Mouse (Mus musculus) CH12.LX (cell line): ENCODE measurements around the gene Gm49776. TPM values are rescaled to one million over a fixed set of nuclear protein-coding genes. Genes with fewer than 3 reads are reported as not detected.
A peak's percentile ranks its signal among the peaks of the same experiment; 100 is the strongest.

Source experiments
- DNase-seq: peaks from one replicate; pipeline ENCODE4 v3.0.0-alpha.2; 2013; ENCODE audit errors: extremely low read depth
- H3K27ac ChIP-seq: 2 replicates; pipeline ENCODE4 v1.5.1; 2012; ENCODE audit warnings: low read depth, mild to moderate bottlenecking, control low read depth, moderate library complexity; ENCODE audit not compliant: insufficient read depth
- H3K27me3 ChIP-seq: replicated peaks from 2 replicates; pipeline ENCODE3; 2012; ENCODE audit warnings: inconsistent platforms
- H3K36me3 ChIP-seq, 2 experiments: replicated peaks in 1 of 2; 2 replicates each; pipeline versions ENCODE3 to v1.6.1; 2012; ENCODE audit warnings: inconsistent platforms in 1 of 2, low read length in 1 of 2, mild to moderate bottlenecking in 1 of 2, mixed read lengths in 1 of 2, moderate library complexity in 1 of 2; ENCODE audit not compliant: control insufficient read depth in 1 of 2, insufficient read depth in 1 of 2
- H3K4me1 ChIP-seq, 2 experiments: 2 replicates each; pipeline ENCODE4 v1.6.1; 2012; ENCODE audit warnings: inconsistent platforms in 1 of 2, moderate library complexity in 1 of 2; ENCODE audit not compliant: insufficient read depth in 2 of 2, control insufficient read depth in 1 of 2
- H3K4me2 ChIP-seq: 2 replicates; pipeline ENCODE4 v1.6.1; 2012; ENCODE audit warnings: low read depth, mild to moderate bottlenecking, control low read depth; ENCODE audit not compliant: poor library complexity, insufficient read depth, severe bottlenecking
- H3K4me3 ChIP-seq, 3 experiments: fragments of 150-350 bp in 1 of 3; sonication (generic) in 1 of 3; replicated peaks in 1 of 3; 2 replicates each; pipeline versions ENCODE3 to v1.5.1; 2011 to 2012; ENCODE audit warnings: low read depth in 2 of 3, low read length in 2 of 3, mild to moderate bottlenecking in 2 of 3, moderate library complexity in 2 of 3, control low read depth in 1 of 3, improper control_type of control experiment in 1 of 3, inconsistent platforms in 1 of 3, mixed read lengths in 1 of 3; ENCODE audit not compliant: poor library complexity in 1 of 3
- H3K79me2 ChIP-seq: replicated peaks from 2 replicates; pipeline ENCODE4 v1.6.1; 2012; ENCODE audit warnings: mild to moderate bottlenecking, moderate library complexity; ENCODE audit not compliant: control insufficient read depth, poor library complexity, insufficient read depth, severe bottlenecking; ENCODE audit errors: extremely low read depth
- H3K9ac ChIP-seq: 2 replicates; pipeline ENCODE4 v1.6.1; 2012; ENCODE audit warnings: low read depth, mild to moderate bottlenecking, control low read depth, moderate library complexity; ENCODE audit not compliant: insufficient read depth
- H3K9me3 ChIP-seq: replicated peaks from 2 replicates; pipeline ENCODE3; 2012; ENCODE audit warnings: low read length, inconsistent platforms, mixed read lengths
- CHD1 ChIP-seq: IDR thresholded peaks from 2 replicates; pipeline ENCODE4 v1.6.1; 2012; ENCODE audit warnings: low read depth, low read length, improper control_type of control experiment, inconsistent platforms
- CHD2 ChIP-seq: IDR thresholded peaks from 2 replicates; pipeline ENCODE4 v1.6.1; 2011; ENCODE audit warnings: low read length, improper control_type of control experiment
- E2F4 ChIP-seq: IDR thresholded peaks from 2 replicates; pipeline ENCODE4 v1.6.1; 2011; ENCODE audit warnings: low read depth, low read length, improper control_type of control experiment; ENCODE audit not compliant: insufficient replicate concordance
- ELF1 ChIP-seq: IDR thresholded peaks from 2 replicates; pipeline ENCODE4 v1.6.1; 2014; ENCODE audit warnings: low read depth, mild to moderate bottlenecking, inconsistent platforms, low read length, improper control_type of control experiment
- HCFC1 ChIP-seq: IDR thresholded peaks from 2 replicates; pipeline ENCODE4 v1.6.1; 2012; ENCODE audit warnings: low read depth, mild to moderate bottlenecking, inconsistent platforms, low read length, improper control_type of control experiment
- IRF4 ChIP-seq: IDR thresholded peaks from 2 replicates; pipeline ENCODE4 v1.6.1; 2014; ENCODE audit warnings: low read depth, mild to moderate bottlenecking, inconsistent platforms, low read length, improper control_type of control experiment
- KAT2A ChIP-seq: IDR thresholded peaks from 2 replicates; pipeline ENCODE4 v1.6.1; 2012; ENCODE audit warnings: low read length, improper control_type of control experiment, inconsistent platforms; ENCODE audit not compliant: insufficient replicate concordance
- MAX ChIP-seq: IDR thresholded peaks from 2 replicates; pipeline ENCODE4 v1.6.1; 2011; ENCODE audit warnings: low read length, improper control_type of control experiment
- MXI1 ChIP-seq: IDR thresholded peaks from 2 replicates; pipeline ENCODE4 v1.6.1; 2011; ENCODE audit warnings: mild to moderate bottlenecking, low read depth, low read length, improper control_type of control experiment
- NRF1 ChIP-seq: IDR thresholded peaks from 2 replicates; pipeline ENCODE4 v1.6.1; 2014; ENCODE audit warnings: low read depth, mild to moderate bottlenecking, inconsistent platforms, low read length, improper control_type of control experiment, moderate library complexity
- POLR2A ChIP-seq: IDR thresholded peaks from 2 replicates; pipeline ENCODE4 v1.6.1; 2011; ENCODE audit warnings: low read depth, mild to moderate bottlenecking, improper control_type of control experiment, low read length
- POLR2AphosphoS2 ChIP-seq: IDR thresholded peaks from 2 replicates; pipeline ENCODE4 v1.6.1; 2011; ENCODE audit warnings: low read depth, low read length, improper control_type of control experiment
- RCOR1 ChIP-seq: conservative IDR thresholded peaks from 2 replicates; pipeline ENCODE4 v1.6.1; 2012; ENCODE audit warnings: low read depth, mild to moderate bottlenecking, inconsistent platforms, low read length, improper control_type of control experiment
- SIN3A ChIP-seq: IDR thresholded peaks from 2 replicates; pipeline ENCODE4 v1.6.1; 2012; ENCODE audit warnings: low read length, improper control_type of control experiment, inconsistent platforms
- TCF12 ChIP-seq: IDR thresholded peaks from 2 replicates; pipeline ENCODE4 v1.6.1; 2014; ENCODE audit warnings: low read depth, mild to moderate bottlenecking, inconsistent platforms, low read length, improper control_type of control experiment
- USF1 ChIP-seq: IDR thresholded peaks from 2 replicates; pipeline ENCODE4 v1.6.1; 2014; ENCODE audit warnings: low read depth, mild to moderate bottlenecking, inconsistent platforms, low read length, improper control_type of control experiment
- ZC3H11A ChIP-seq: IDR thresholded peaks from 2 replicates; pipeline ENCODE4 v1.6.1; 2012; ENCODE audit warnings: low read depth, mild to moderate bottlenecking, inconsistent platforms, low read length, improper control_type of control experiment
- ZKSCAN1 ChIP-seq: IDR thresholded peaks from 2 replicates; pipeline ENCODE4 v1.6.1; 2012; ENCODE audit warnings: low read depth, inconsistent platforms, low read length, improper control_type of control experiment, borderline replicate concordance
- ZNF384 ChIP-seq: IDR thresholded peaks from 2 replicates; pipeline ENCODE4 v1.6.1; 2012; ENCODE audit warnings: low read depth, low read length, improper control_type of control experiment, inconsistent platforms
- dilution Hi-C: fragments of 300-500 bp; cut with MboI; formaldehyde crosslinking; loops from 2 replicates; pipeline ENCODE4 v1.14.3; 2020; ENCODE audit warnings: low sequenced_read_pairs; ENCODE audit not compliant: extremely low pct_unique_long_range_greater_than_20kb, extremely low pct_ligation_motif_present
- in situ Hi-C: fragments of 300-500 bp; cut with MboI; formaldehyde crosslinking; loops from 3 replicates; pipeline ENCODE4 v1.14.3; 2019; ENCODE audit warnings: low sequenced_read_pairs, low pct_ligation_motif_present, low pct_unique_long_range_greater_than_20kb, mixed read lengths
- polyA plus RNA-seq: library from polyadenylated mRNA; unstranded; fragments of >175 nt; gene quantifications from 2 replicates; pipeline ENCODE4 v1.2.1, GENCODE M21; 2012; ENCODE audit warnings: low read depth; ENCODE audit not compliant: insufficient read length
- total RNA-seq, 2 experiments: library from RNA; depleted of rRNA; stranded (reverse); fragments of 300-350 nt in 1 of 2; fragments of >200 nt in 1 of 2; gene quantifications; 2 replicates each; pipeline ENCODE4 v1.2.3; 2012 to 2014

Gene Gm49776
- total and polyA plus RNA-seq, 3 experiments: 0.25 to 25.0 TPM; not detected in 1

DNA sequence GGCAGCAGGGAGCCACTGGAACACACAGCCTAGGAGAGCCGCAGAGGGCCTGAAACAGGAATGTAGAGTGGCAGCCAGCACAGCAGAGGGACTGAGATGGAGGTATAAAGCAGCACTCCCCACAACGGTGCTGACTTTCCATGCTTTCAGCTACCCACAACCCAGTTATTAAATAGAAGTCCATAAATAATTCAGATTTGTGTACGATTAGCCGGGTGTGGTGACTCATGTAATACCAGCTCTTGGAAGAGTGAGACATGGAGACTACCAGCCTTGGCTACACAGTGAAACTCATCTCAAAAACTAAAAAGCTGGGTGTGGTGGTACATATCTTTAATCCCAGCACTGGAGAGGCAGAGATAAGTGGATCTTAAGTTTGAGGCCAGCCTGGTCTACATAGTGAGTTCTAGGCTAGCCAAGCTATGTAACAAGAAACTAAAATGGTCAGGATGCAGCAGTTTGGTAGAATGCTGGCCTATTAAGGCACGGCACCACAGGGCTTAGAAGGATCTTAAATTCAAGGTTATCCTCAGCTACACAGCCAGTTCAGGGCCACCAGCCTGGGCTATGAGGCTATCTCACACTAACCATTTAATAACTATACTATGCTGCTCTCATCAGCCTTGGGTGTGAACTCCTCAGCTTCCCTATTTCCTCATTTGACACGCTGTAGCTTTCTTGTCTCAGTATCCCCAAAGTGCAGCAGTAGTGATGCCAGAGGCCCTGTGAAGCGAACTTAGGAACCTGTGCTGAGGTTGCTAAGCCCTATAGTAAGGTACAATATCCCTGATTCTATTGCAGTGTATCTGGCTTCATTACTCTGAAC is 21.2 kb downstream of the Gm49776 start:
- no peak for DNase-seq
- in situ Hi-C loops (no loop called here), dilution Hi-C loops (no loop called here)
- H3K79me2 ChIP-seq: no peaks in the 10 kb centered on the region; the same call in 1 of the 2 replicates
- H3K4me1 ChIP-seq: peaks cover 6 to 39% of the 10 kb centered on the region in 2 experiments; a peak in 3 of 4 replicates
- no peak overlapping the region for H3K4me2 ChIP-seq
- H3K9ac ChIP-seq: no peak overlapping the region
- no peaks in the 10 kb centered on the region for H3K9me3 ChIP-seq
- no peaks in the 10 kb centered on the region for H3K27me3 ChIP-seq
- H3K36me3 ChIP-seq: peaks cover 36 to 54% of the 10 kb centered on the region in 2 experiments
- H3K27ac ChIP-seq: no peak overlapping the region
- no peak overlapping the region for H3K4me3 ChIP-seq
- TF ChIP-seq POLR2AphosphoS2 (peak; percentile 72; the same call in 1 of the 2 replicates), ZKSCAN1 (no peak), E2F4 (no peak), CHD2 (peak; percentile 5; the same call in 1 of the 2 replicates), IRF4 (no peak), KAT2A (no peak), TCF12 (no peak), USF1 (no peak)

DNA sequence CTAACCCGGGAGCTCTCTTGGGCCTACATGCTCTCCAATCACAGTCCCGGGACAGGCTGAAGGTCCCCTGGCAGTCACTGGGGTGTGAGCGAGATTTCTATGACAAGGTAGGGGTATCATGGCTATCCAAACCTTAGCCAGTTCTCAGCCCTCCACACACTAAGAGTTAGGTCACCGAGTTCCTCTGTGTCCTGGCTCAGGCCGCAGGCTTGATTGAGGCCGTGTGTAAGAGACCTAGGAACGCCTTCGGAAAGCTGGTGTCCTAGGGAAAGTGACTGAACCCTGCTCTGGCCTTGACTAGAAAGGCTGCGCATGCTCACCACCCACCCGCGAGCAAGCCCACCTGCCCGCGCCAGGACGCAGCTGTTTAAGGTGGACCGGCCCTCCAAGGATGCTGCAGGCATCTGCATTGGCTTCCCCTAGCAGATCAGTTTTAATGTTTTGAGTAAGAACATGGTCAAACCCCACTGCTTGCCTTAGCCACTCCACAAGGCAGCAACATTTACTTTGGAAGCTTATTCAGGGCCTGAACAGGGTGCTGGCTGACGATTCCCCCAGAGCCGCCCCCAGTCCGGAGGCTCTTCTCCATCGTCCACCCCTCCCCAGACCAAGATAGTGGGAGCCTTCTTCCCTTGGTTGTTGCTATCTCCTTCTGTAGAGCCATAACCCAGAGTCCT is 22.6 kb downstream of the Gm49776 start:
- no peak overlapping the region for H3K27ac ChIP-seq
- in situ Hi-C loops: no loop called here
- H3K27me3 ChIP-seq: no peaks in the 10 kb centered on the region
- no peaks in the 10 kb centered on the region for H3K79me2 ChIP-seq
- H3K36me3 ChIP-seq: peaks cover 25 to 46% of the 10 kb centered on the region in 2 experiments
- H3K4me1 ChIP-seq: peaks cover 16 to 52% of the 10 kb centered on the region in 2 experiments
- H3K4me3 ChIP-seq: peak overlapping the region; percentile 61 to 79 (median 62)
- no peaks in the 10 kb centered on the region for H3K9me3 ChIP-seq
- peak overlapping the region; percentile 45 for H3K4me2 ChIP-seq
- dilution Hi-C loops: no loop called here
- peak overlapping the region; percentile 84 for H3K9ac ChIP-seq
- DNase-seq: no peak
- TF ChIP-seq CHD1 (no peak), CHD2 (0 out of 2 replicates have a peak, but pooled peaks have one; percentile 22), ZC3H11A (no peak), MXI1 (0 out of 2 replicates have a peak, but pooled peaks have one; percentile 15), SIN3A (peak; percentile 65; the same call in 1 of the 2 replicates), ELF1 (0 out of 2 replicates have a peak, but pooled peaks have one; percentile 2), RCOR1 (0 out of 2 replicates have a peak, but pooled peaks have one; percentile 29), HCFC1 (peak; percentile 22), NRF1 (peak; percentile 85), POLR2A (peak; percentile 37; the same call in 1 of the 2 replicates), ZNF384 (no peak), MAX (peak; percentile 66), POLR2AphosphoS2 (peak; percentile 67; the same call in 1 of the 2 replicates)
